Mouse (Mus musculus) heart, postnatal 0 days (tissue): Measurements from ENCODE around the gene Ap3s2. TPM values are rescaled to one million over a fixed set of nuclear protein-coding genes. Genes with fewer than 3 reads are reported as not detected.

ENCODE experiments used
- ATAC-seq: fragments of 200-750 bp; cut with Nextera tagmentation; 2 replicates; pipeline ENCODE4 v1.8.0; 2017; ENCODE audit warnings: low read depth, moderate number of reproducible peaks, moderate library complexity; ENCODE audit not compliant: insufficient read depth
- DNase-seq: peaks from one replicate; pipeline ENCODE4 v3.0.0-alpha.2; 2016; ENCODE audit warnings: low spot score
- H3K27ac ChIP-seq: fragments of 300-500 bp; sonication (generic); 2 replicates; pipeline ENCODE4 v1.5.1; 2014; ENCODE audit warnings: low read depth, mild to moderate bottlenecking
- H3K27me3 ChIP-seq: fragments of 300-500 bp; sonication (generic); 2 replicates; pipeline ENCODE4 v1.6.1; 2014; ENCODE audit warnings: low read length, mixed read lengths; ENCODE audit not compliant: control insufficient read depth, insufficient read depth
- H3K36me3 ChIP-seq: fragments of 300-500 bp; sonication (generic); replicated peaks from 2 replicates; pipeline ENCODE4 v1.6.1; 2014; ENCODE audit warnings: low read length, mixed read lengths; ENCODE audit not compliant: control insufficient read depth, insufficient read depth
- H3K4me1 ChIP-seq: fragments of 300-500 bp; sonication (generic); 2 replicates; pipeline ENCODE4 v1.6.1; 2014; ENCODE audit warnings: antibody characterized with exemption; ENCODE audit not compliant: control insufficient read depth, insufficient read depth
- H3K4me2 ChIP-seq: fragments of 300-500 bp; sonication (generic); 2 replicates; pipeline ENCODE4 v1.6.1; 2014; ENCODE audit warnings: low read depth, mild to moderate bottlenecking, low read length, moderate library complexity
- H3K4me3 ChIP-seq: fragments of 300-500 bp; sonication (generic); 2 replicates; pipeline ENCODE4 v1.5.1; 2014; ENCODE audit warnings: low read depth, low read length
- H3K9ac ChIP-seq: fragments of 300-500 bp; sonication (generic); replicated peaks from 2 replicates; pipeline ENCODE4 v1.6.1; 2014; ENCODE audit warnings: low read depth, low read length, mixed read lengths
- H3K9me3 ChIP-seq: fragments of 300-500 bp; sonication (generic); replicated peaks from 2 replicates; pipeline ENCODE4 v1.6.1; 2016; ENCODE audit warnings: low read length; ENCODE audit not compliant: control insufficient read depth
- CTCF ChIP-seq: IDR thresholded peaks from 2 replicates; pipeline ENCODE4 v1.5.1; 2016; ENCODE audit warnings: antibody characterized with exemption, control low read depth, low read depth
- EP300 ChIP-seq: IDR thresholded peaks from 2 replicates; pipeline ENCODE4 v1.6.1; 2016; ENCODE audit warnings: antibody characterized with exemption, low read depth
- WGBS: fragments of 180-500 bp; shearing (Covaris S2); extraction: QIAGEN DNeasy Blood & Tissue Kit; methylation state at CpG from one replicate; pipeline ENCODE4 v1.1.7; 2014; 5-methylcytosine and 5-hydroxymethylcytosine counted together
- polyA plus RNA-seq: library from polyadenylated mRNA; unstranded; fragments of >200 nt; fragmentation: Nextera tagmentation; extraction: Ambion mirVana; gene quantifications from 2 replicates; pipeline ENCODE4 v1.2.1, GENCODE M21; 2015
- total RNA-seq: library from RNA; depleted of rRNA; stranded (reverse); fragments of >200 nt; gene quantifications from 2 replicates; pipeline ENCODE4 v1.2.3, GENCODE M21; 2014; ENCODE audit warnings: low replicate concordance

The Ap3s2 gene
- total and polyA plus RNA-seq, 2 experiments from 2014 or later, result 9.8 to 21.5 TPM

- Histone ChIP-seq H3K36me3 (no peaks in the 10 kb centered on the region), H3K9ac (no peak overlapping the region), H3K4me2 (no peak overlapping the region), H3K4me3 (no peak overlapping the region), H3K4me1 (no peaks in the 10 kb centered on the region), H3K27me3 (no peaks in the 10 kb centered on the region), H3K27ac (no peak overlapping the region), H3K9me3 (no peaks in the 10 kb centered on the region)
- TF ChIP-seq CTCF (no peak), EP300 (no peak)
- DNase-seq (no peak), ATAC-seq (no peak)
- WGBS, result 83% methylated on average over 3 of the region's 3 CpGs
Measured at GRCm38 (mm10) chr7:79866294-79867000, 54.0 kb downstream of the Ap3s2 start.

- TF ChIP-seq CTCF, result no peak
- no peak for TF ChIP-seq EP300
- Histone ChIP-seq H3K9me3 (no peaks in the 10 kb centered on the region), H3K36me3 (no peaks in the 10 kb centered on the region), H3K4me3 (no peak overlapping the region), H3K27ac (no peak overlapping the region), H3K27me3 (no peaks in the 10 kb centered on the region), H3K4me2 (no peak overlapping the region), H3K4me1 (0 out of 2 replicates have a peak, but pooled peaks cover 4% of the 10 kb centered on the region), H3K9ac (no peak overlapping the region)
- DNase-seq (no peak), ATAC-seq (no peak)
- WGBS, result 77% methylated on average over 8 of the region's 8 CpGs
Measured at GRCm38 (mm10) chr7:79861794-79862193, 58.7 kb downstream of the Ap3s2 start.

- Histone ChIP-seq H3K27me3 (no peaks in the 10 kb centered on the region), H3K27ac (no peak within 1 kb of the TSS), H3K9ac (no peak within 1 kb of the TSS), H3K4me2 (no peak within 1 kb of the TSS), H3K4me3 (no peak within 1 kb of the TSS), H3K9me3 (no peaks in the 10 kb centered on the region), H3K36me3 (no peaks in the 10 kb centered on the region), H3K4me1 (0 out of 2 replicates have a peak, but pooled peaks cover 4% of the 10 kb centered on the region)
- DNase-seq, result no peak
- ATAC-seq, result no peak
- WGBS, result 56% methylated on average over 9 of the region's 9 CpGs
- TF ChIP-seq EP300 (no peak), CTCF (no peak)
Measured at GRCm38 (mm10) chr7:79860811-79861210, 59.6 kb downstream of the Ap3s2 start, which contains the start of gene Anpep. Anpep (minus strand) TSS chr7:79861059.

- Histone ChIP-seq H3K9ac (no peak overlapping the region), H3K4me1 (0 out of 2 replicates have a peak, but pooled peaks cover 4% of the 10 kb centered on the region), H3K9me3 (no peaks in the 10 kb centered on the region), H3K27me3 (no peaks in the 10 kb centered on the region), H3K36me3 (no peaks in the 10 kb centered on the region), H3K4me2 (no peak overlapping the region), H3K4me3 (no peak overlapping the region), H3K27ac (no peak overlapping the region)
- TF ChIP-seq CTCF, result no peak
- ATAC-seq, result 0 out of 2 replicates have a peak, but pooled peaks have one; percentile 30
- WGBS, result 53% methylated on average over 9 of the region's 9 CpGs
- no peak for DNase-seq
Measured at GRCm38 (mm10) chr7:79858956-79859630, 61.4 kb downstream of the Ap3s2 start.

GRCm38 (mm10) chr7:79858202-79858934 is 62.1 kb downstream of the Ap3s2 start:
- Histone ChIP-seq H3K9ac (no peak overlapping the region), H3K4me2 (no peak overlapping the region), H3K4me3 (no peak overlapping the region), H3K27me3 (no peaks in the 10 kb centered on the region), H3K4me1 (0 out of 2 replicates have a peak, but pooled peaks cover 4% of the 10 kb centered on the region), H3K36me3 (no peaks in the 10 kb centered on the region), H3K27ac (no peak overlapping the region), H3K9me3 (no peaks in the 10 kb centered on the region)
- DNase-seq (no peak), ATAC-seq (no peak)
- 40% methylated on average over 11 of the region's 11 CpGs for WGBS
- no peak for TF ChIP-seq CTCF
- TF ChIP-seq EP300, result no peak
